Mouse (Mus musculus): ENCODE results near the gene Sept3.

DNA sequence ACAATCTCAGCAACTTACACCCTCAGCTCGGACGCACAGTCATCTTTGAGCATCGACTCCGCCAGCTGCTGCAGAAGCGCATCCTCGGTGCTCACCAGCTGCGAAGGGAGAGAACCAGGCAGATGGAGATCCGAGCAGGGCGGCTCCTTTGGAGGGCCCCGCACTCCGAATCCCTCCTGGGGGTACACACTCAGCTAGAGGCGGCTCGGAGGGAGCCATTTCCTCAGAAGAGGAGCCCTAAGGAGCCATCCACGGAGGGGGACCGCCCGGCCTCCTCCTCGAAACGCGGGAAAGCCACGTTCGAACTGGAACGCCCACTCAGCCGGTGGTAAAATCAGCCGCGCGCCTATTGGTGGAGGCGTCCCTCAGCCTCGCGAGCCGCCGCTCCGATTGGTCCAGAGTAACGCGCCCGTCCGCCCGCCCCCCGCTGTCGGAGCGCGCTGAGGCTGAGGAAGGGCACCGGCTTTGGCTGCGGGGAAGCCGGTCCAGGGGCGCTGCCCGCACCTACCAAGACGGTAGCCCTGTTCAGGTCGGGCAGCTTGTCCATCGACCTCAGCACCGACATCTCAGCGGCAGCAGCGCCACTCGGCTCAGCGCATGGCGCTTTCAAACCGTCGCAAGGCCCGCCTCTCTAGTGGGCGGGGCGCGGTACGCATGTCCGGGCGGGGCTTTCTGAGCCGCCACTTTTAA, 30.4 kb upstream of the Sept3 start, which contains the start of gene Cenpm:
- TF ChIP-seq CTCF (conservative IDR thresholded peaks at IDR 0.05; ENCODE audit: insufficient read depth, insufficient read length, low read depth, low read length) = no peak
- no peak for TF ChIP-seq POLR2A (IDR thresholded peaks at IDR 0.05; ENCODE audit: low read depth, low read length)
